Mouse (Mus musculus) brain, embryonic 14.5 days (tissue): ENCODE measurements around the gene Tut7. TPM values are rescaled to one million over a fixed set of nuclear protein-coding genes. Genes with fewer than 3 reads are reported as not detected.
"Not testable (repeated sequence)": the region's sequence is repeated elsewhere in the genome, so short reads cannot be mapped to it uniquely, and the experiment has no call there.

ENCODE experiments used
- DNase-seq: peaks from one replicate; pipeline ENCODE4 v3.0.0-alpha.2; 2011; ENCODE audit warnings: low read depth
- CTCF ChIP-seq: fragments of 200-500 bp; IDR thresholded peaks from 2 replicates; pipeline ENCODE4 v1.5.1; 2012; ENCODE audit warnings: inconsistent platforms, mild to moderate bottlenecking, moderate library complexity, borderline replicate concordance; ENCODE audit not compliant: insufficient read depth, insufficient read length; ENCODE audit errors: extremely low read depth
- POLR2A ChIP-seq: fragments of 200-500 bp; IDR thresholded peaks from 2 replicates; pipeline ENCODE4 v1.6.1; 2012; ENCODE audit warnings: mild to moderate bottlenecking, inconsistent platforms, borderline replicate concordance; ENCODE audit not compliant: poor library complexity, insufficient read depth, insufficient read length, severe bottlenecking; ENCODE audit errors: extremely low read depth
- polyA plus RNA-seq: library from polyadenylated mRNA; depleted of rRNA; stranded (reverse); fragments of >200 nt; gene quantifications from 2 replicates; pipeline ENCODE4 v1.2.3, GENCODE M21; 2012

Gene Tut7
- polyA plus RNA-seq, 1 experiment = 40.2 TPM

DNA sequence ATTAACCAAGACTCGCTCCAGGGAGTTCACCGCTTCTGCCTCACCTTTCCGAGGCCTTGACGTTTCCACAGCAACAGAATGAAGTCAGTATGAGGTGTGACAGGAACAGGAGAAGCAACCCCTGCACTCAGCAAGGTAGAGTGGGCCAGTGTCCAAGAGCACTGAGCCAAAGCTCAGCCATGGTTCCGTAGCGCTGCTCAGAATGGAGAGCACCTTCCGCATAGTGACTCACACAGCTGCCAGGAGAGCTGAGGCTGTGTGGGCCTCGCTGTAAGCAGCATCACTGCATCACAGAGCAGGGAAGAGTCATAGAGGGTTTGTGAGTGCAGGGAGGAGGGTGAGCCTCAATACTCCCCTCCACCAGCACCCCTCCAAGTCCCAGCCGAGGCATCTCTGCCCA is 76.2 kb downstream of the Tut7 start, which contains the start of gene 1700014D04Rik:
Gene 1700014D04Rik (minus strand): TSS at position 42 of the 400 bp plus-strand sequence.
- no peak for DNase-seq
- TF ChIP-seq POLR2A (no peak), CTCF (no peak)

DNA sequence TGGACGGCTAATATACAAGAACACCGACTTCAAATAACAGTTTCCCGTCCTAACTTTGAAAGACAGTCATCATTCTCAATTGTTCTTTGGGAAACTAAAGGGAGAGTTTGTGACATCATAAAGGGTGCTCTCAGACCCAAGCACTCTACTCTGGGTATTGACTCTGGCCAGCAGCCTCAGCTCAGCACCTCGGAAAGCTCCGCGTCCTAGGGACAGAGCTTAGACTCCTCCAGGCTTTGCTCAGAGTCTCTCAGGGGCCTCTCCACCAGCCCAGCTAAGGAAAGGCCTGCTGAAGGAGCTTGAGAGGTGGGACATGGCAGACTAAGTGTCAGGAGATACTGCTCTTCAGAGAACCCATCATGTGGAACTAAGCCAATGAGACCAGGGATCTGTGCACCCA is 76.8 kb downstream of the Tut7 start:
- DNase-seq = no peak
- TF ChIP-seq CTCF (no peak), POLR2A (no peak)

DNA sequence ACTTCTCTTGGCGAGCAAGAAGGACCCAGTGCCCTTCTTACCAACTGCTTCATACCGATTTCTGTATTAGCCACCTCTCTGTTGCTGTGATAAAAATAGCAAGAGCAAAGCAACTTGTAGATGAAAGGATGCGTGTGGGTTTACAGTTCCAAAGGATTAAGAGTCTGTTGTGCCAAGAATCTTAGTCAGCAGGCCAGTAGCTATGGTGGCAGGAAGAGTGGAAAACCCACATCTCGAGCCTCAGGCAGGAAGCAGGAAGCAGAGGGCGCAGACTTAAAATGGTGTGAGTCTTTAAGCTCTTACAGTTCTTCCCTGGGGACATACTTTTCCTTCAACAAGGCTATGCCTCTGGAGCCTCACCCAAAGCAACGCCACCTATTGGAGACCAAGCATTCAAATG is 77.5 kb downstream of the Tut7 start:
- no peak for DNase-seq
- TF ChIP-seq POLR2A = no peak
- no peak for TF ChIP-seq CTCF

DNA sequence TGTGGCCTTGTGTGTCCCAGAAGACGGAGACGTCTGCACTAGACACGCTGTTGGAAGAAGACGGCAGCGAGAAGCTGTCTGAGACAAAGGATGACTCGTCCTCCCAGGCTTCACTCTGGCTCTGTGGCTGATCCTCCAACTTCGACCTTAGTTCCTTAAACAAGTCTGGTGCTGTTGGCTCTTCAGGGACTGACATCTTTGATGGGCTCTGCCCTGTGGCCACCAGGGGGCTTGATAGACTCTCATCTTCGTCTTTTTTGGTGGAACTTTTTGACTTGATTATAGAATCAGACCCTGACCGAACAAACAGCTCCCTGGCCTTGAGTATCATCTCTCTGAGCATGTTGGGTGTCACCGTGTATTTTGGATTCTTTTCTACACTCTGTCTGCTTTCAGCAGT is 81.2 kb downstream of the Tut7 start:
- TF ChIP-seq POLR2A = no peak
- peak; percentile 26; the same call in 1 of the 2 replicates for TF ChIP-seq CTCF
- DNase-seq = no peak

DNA sequence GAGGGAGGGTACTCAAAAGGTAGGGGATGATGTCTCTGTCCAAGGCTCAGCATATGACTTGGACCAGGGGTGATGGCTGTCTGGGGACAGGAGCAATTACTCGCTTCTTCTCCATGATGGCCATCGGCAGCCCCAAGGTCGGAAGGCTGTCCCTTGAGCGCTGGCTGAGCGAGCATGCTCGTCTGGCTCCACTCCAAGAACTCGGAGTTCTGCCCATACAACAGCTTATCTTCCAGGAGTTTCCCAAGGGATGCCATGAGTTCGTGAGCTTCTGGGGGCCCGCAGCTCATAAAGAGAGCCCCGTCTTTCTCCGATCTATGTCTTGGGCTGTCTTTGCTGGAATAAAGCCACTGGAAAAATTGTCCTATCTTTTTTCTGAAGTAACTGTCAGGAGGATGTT is 81.9 kb downstream of the Tut7 start:
- no peak for DNase-seq

DNA sequence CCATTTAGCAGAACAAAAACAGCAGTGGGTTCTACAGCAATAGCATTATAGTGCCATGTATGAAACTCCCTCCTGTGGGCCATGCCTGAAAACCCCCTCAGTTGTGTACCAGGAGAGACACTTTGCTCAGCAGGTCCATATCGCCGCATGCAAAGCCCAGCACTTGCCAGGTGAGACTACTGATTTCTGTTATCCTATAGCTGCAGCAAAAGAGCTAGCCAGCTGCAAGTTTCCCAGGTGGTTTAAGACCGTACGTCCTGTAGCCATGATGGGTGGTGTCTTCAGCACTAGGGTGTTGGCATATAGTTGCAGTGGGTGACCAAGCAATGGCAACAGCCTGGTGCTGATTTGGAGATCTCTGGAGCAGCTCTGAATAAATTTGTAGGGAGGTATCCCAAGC is 83.5 kb downstream of the Tut7 start:
- no peak for TF ChIP-seq POLR2A
- no peak for TF ChIP-seq CTCF
- DNase-seq = no peak

More for the DNA sequence above, 81.9 kb downstream of the Tut7 start:
- TF ChIP-seq POLR2A (no peak), CTCF (no peak)

DNA sequence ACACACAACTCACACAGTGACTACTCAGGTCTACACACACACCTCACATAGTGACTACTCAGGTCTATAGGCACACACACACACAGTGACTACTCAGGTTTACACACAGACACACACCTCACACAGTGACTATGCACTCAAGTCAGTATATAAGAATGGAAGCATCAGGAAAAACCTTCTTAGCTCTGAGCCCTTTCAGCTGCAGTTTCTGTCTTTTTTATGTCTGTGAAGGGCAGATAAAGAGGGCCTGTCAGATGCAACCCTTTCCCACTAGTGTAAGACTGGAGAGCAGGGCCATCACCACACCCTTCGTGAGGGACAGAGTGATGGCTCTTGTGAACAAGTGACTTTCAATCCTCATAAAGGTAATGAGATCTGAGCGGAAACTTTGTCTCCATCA is 84.5 kb downstream of the Tut7 start:
- TF ChIP-seq CTCF (no peak), POLR2A (no peak)
- DNase-seq = no peak

DNA sequence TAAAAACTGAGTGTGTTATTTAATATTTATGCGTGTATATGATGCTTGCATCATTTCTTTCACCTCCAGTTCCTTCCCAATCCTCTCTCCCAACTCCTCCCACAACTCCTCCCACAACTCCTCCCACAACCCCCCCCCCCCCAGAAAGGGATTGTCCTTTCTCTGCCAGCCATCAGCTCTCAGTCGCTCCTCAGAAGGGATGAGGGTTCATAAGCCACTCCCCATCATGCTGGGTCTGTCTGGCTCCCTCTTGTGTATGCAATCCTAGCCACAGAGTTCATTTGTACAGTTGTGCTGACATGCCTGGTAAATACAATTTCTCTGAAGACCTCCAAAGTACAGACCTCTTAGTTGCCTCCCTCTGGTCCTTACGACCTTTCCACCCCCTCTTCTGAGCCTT is 87.8 kb downstream of the Tut7 start:
- TF ChIP-seq POLR2A (no peak), CTCF (no peak)
- DNase-seq = peak; percentile 64

DNA sequence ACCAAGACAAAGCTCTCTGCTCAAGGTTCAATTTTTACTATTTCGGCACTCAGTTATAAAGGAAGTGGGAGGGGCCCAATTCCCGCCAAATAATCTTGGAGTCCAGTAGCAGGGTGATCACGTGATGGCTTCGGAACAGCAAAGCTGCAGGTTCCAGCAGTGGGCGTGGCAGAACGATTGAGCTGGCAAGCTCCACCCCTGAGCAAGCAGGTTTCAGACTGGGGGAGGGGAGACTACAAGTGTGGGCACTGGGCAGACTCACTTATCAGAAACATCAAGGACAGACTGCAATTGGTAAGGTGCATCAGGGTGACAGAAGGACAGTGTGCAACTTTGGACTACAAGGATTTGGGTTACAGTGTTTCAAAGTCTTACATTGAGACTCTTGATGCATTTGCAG is 88.6 kb downstream of the Tut7 start:
- not testable (repeated sequence) for DNase-seq

DNA sequence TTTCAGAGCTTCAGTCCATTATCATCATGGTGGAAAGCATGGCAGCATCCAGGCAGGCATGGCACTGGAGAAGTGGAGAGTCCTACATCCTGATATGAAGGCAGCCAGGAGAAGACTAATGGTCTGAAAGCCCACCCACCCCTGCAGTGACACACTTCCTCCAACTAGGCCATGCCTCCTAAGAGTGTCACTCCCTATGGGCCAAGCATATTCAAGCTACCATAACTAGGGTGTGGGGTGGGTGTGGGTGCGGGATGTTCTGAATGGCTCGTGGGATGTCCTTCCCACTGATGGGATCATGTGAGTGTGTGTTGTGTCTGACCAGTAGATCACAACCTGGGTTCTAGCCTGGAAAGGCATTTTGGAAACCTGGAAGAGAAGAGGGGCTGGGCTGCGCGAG is 89.0 kb downstream of the Tut7 start:
- DNase-seq = no peak
- no peak for TF ChIP-seq CTCF
- TF ChIP-seq POLR2A = no peak

DNA sequence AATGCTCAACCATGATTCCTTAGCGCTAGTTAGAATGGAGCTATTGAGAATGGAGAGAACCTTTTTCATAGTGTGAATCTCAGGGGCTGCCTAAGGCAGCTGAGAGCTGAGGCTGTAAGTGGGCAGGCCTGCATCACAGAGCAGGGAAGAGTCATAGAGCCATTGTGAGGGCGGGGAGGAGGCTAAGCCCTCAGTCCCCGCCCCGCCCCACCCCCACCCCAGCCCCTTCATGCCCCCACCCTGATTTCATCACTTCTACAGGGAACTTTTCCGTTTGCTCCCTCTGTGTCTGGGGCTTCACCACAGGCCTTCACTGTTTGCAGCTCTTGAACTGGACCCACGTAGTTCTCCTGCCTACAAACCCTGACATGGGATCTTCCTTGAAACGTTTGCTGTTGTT is 91.3 kb downstream of the Tut7 start, which contains the start of gene Spata31d1d:
Gene Spata31d1d (minus strand): TSS at position 101 of the 400 bp plus-strand sequence.
- no peak for TF ChIP-seq POLR2A
- no peak for TF ChIP-seq CTCF
- no peak for DNase-seq

DNA sequence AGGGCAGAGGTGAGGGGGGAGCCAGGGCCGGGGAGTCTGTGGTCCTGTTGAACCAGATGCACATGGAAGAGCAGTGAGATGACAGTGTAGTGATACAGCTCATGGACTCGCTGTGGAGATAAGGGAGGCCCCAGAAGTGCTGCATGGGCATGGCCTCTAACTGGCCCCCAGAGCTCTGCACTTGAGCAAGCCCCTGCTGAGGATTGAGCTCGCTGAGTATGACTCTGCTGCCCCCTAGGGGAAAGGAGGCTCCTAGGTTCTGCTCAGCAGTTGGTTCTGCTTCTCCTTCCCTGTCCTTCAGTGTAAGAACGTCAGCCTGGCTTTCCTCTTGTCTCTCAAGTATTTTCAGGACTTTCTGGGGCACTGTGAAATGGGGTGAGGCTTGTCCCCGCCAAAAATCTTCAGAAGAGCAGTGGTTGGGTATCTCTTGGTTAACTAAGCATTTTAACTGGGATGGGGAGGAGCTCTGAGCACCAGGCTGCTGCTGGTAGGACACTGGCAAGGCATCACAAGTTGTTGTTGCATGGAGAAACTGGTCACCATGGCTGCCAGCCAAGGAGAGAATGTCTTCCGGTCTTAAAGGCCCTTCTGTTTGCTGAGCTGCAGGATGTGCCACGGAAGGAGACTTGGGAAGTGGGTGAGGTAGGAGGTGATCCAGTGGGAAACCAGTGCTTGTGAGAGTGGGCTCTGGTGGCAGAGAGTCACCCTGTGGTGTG is 94.4 kb downstream of the Tut7 start:
- TF ChIP-seq POLR2A (no peak), CTCF (peak; percentile 95)
- peak; percentile 92 for DNase-seq
